Mouse (Mus musculus) cerebellum, postnatal 4 days (tissue): ENCODE data around the gene Trim69.

Experiments
- DNase-seq, 2 experiments: peaks; one replicate each; pipeline ENCODE4 v3.0.0; 2022; ENCODE audit warnings: low spot score in 2 of 2, mixed read lengths in 1 of 2

Trim69 gene

DNA sequence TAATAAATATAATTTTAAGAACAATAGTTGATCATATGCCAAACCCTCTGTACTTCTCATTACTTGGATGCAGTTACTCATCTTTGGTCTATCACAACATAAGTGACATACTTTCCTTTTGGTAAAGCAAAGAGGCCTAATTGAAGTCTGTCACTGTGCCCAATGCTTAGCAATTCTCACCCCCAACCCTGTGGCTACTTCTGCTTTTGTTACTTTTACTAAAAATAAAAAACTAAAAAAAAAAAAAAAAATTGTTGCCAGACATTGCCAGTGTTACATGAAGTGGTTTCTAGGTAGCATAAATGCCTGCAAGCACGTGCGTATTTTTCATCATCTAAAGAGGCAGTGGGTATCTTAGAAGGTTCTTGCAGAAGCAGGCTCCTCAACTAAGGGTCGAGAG, 7.7 kb upstream of the Trim69 start:
- DNase-seq: no peak

DNA sequence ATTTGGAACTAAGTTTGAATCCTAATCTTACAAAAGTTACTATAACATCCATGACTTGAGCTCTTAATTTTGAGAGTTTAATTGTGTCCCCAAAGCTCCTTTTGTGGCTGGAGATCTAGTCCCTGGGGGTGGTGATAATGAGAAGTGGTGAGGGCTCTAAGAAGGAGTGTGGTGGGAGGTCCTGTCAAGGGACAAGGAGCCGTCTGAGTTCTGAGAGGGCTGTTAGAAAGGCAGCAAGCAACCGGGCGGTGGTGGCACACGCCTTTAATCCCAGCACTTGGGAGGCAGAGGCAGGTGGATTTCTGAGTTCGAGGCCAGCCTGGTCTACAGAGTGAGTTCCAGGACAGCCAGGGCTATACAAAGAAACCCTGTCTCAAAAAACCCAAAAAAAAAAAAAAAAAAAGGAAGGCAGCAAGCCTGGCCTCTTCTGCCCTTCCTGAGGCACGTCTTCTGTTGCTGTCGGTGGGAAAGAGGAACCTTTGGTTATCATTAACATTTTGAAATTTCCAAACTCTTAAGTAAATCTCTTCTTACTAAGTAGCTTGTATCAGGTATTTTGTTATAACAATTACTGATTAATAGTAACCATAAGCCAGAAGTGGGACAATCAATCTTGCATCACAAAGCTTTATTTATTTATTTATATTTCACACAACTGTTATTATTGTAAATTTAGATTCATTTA, 6.7 kb upstream of the Trim69 start:
- no peak for DNase-seq

DNA sequence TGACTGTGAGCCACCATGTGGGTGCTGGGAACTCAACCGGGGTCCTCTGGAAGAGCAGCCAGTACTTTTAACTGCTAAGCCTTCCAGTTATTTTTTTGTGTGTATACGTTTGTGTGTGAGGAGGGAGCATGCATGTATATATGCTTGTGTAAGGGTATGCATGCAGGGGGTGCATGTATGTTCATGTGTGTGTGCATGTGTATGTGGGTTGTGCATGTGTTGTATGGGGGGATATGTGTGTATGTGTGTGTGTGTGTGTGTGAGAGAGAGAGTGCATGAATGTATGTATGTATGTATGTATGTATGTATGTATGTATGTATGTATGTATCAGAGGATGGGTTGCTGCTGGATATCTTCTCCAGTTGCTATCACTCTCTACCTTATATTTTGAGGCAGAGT, 6.0 kb upstream of the Trim69 start:
- DNase-seq: no peak

DNA sequence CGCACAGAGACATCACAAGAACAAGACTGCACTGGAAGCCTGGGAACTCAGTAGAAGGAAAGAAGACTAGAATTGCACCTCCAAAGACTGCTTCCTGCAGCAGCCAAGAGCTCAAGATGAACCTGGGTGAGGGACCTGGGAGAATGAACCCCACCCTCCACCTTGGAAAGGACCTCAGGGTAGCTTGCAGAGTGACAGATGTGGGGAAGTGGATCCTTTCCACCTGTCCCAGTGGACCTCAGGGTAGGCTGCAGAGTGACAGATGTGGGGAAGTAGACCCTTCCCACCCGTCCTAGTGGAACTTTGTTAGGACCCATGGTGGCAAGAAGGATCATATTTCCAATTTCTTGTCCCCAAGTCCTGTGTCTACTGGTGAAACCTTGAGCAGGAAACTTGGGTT, 5.2 kb upstream of the Trim69 start:
- DNase-seq: no peak

DNA sequence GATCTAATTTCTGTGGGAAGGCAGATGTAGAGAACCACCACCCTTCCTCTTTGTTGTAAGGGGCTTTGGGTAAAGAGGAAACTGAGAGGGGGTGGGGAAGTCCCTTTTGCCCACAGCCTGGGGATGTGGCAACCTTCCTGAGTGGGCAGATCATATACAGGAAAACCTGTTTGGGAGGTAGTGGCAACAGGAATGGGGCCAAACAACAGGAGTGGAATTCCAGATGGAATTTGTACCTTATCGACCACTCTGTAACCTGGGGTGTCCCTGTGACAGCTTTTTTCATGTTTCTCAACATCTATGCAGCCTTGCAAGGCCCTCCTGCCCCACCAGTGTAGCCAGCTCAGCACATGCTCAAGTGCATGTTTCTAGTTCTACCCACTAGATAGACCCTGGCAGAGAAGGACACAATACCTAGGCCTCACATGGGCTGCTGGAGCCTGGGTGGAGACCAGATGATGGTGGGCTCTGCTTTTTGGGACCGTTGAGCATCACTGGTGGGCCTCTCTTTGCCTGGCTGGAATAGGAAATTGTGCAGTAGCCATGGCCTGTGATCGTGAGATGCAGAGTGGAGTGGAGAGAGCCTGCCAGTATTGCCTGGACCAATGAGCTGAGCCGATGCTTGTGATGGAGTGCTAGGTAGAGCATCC, 4.3 kb upstream of the Trim69 start:
- no peak for DNase-seq

DNA sequence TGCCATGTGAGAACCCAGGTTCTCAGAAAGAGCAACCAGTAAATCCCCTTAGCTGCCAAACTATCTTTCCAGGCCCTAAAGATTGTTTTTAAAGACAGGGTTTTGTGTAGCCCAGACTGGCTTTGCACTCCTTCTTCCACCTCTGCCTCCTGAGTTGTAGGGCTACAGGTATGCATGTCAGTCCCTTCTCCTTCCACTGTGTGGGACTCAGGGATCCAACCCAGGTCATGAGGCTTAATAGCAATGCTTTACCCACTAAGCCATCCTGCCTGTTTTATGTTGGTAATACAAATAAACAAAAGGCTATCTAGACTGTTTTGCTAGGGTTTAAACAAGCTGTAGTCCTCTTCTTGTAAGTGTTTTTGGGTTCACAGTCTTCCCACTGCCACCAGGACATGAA, 2.9 kb upstream of the Trim69 start:
- no peak for DNase-seq

DNA sequence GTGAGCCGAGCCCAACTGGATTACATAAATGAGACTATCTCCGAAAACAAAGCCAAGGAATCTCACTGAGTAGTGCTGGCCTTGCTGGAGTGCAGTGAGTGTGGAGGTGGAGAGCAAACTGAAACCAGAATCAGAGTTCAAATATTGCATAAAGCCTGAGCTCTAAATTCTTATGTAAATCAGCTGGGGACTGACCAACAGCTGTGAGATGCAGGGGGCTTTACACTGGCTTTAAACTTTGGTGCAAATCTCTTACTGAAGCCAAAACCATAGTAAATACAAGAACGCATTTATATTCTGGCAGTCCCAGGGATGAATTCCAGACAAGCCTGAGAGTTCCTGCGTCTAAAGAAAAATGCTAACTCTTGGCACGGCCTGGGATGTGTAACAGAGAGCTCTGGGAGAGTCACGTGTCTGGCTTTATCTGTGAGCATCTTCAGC, 2.1 kb upstream of the Trim69 start:
- no peak for DNase-seq

DNA sequence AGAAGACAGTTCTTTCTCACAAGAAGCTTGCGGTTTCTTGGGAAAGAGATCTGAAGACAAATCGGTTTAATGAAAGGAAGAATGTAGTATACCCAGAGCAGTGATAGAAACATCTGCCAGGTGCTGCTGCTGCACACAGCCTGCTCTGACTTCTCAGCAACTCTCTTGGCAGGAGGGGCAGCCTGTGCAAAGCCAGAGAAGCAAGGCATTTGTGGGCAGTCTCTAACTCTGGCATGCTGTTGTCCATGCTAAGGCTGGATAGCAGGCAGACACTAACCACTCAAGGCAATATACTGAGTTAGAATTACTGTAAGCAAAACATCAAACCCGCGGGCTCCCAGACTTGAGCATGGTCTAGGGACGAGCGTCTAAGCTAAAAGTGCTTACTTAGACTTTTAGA, 833 bp upstream of the Trim69 start:
- DNase-seq: no peak

DNA sequence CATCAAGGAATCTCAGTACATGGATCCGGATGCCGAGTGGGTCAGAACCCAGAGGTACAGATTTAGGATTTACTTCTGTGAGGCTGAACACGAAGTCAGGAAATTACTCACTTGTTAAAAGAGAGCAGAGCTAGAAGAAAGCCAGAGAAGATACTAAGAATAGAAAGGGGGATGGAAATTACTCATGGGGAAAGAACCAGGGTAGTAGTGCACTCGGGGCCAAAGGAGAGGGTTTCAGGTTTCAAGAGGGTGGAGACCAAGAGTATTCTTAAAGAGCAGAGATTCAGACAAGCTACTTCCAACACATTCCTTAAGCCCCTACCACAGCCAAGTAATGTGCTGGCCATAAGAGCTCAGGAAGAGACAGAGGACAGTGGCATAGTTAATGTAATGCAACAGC, 1.0 kb downstream of the Trim69 start:
- no peak for DNase-seq

DNA sequence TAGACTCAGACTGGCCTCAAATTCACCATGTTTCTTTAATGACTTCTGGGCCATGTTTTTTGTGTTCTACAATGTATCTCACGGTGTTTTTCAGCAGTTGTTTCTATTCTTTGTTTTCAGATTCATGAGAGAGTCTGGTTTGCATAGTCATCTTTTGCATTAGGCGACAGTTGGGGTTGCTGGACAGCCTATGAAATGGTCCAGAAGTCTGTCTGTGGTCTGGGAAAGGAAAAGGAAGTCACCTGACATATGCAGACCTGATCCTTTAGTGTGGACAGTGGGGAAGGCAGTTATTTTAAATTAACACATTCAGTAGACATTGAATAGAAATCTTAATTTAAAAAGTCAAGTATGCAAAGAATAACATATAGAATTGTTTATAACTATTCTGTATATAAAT, 2.0 kb downstream of the Trim69 start:
- no peak for DNase-seq

DNA sequence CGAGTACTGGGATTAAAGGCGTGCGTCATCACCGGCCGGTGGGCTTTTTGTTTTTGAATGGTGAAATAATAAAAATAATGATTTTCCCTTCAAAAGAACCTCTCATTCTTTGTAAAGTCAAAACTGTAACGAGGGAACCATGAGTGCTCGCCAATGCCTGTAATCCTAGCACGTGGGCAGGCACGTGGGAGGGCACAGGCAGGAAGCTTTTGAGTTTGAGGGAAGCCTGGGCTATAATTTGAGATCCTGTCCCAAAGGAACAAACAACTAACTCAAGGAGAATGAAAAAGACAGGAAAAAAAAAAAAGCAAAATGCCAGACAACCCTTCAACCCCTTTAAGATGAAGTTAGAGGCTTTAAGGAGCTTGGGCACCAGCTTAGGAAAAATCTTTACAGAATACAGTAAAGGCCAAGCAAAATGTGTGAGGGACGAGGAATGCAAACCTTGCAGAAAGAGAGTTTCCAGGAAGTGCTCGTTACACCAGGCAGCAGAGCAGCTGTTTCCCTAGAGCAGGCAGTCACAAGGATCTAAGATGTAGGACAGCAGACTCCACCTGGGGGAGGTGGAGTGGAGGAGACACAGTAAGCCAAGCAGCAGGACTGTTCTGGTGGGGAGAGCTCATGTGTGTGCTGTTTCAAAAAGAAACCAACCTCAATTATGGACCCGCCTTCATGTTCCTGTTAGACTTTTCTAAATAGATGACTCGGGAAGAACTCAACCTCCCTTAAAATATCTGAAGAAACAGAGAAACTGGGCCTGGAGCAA, 3.1 kb downstream of the Trim69 start:
- no peak for DNase-seq

DNA sequence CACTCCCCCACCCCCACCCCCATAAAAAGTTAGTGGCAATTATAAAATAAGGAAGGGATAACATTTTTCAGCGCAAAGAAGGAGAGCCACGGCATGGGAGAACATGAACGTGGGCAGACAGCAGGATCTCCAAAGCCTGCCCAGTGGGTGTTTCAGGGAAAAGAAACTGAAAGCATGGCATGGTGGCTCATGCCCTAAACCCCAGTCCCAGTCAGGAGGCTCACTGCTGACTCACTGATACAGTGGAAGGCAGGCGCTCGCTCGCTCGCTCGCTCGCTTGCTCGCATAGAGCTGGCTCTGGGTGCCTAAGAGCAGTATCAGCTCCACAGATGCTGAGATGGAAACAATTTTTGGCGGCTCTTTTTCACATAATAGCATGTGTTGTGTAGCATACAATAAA, 3.8 kb downstream of the Trim69 start:
- no peak for DNase-seq

DNA sequence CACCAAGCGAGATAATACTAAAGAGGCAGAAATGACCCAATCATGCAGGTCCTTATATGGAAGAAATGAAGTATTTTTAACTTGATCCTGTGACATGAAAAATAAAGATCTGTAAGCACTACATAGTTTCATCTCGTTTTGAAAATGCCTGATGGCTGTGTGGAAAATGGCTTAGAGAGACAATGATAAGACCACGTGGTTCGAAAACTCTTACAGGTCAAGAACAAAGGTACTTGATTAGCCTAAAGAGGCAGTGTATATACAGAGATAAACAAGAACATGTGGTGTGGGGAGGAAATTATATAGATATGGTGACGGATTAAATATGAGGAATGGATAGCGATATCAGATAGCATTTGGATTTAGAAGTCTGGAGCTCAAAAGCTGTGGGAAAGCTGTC, 10.8 kb downstream of the Trim69 start:
- no peak for DNase-seq

DNA sequence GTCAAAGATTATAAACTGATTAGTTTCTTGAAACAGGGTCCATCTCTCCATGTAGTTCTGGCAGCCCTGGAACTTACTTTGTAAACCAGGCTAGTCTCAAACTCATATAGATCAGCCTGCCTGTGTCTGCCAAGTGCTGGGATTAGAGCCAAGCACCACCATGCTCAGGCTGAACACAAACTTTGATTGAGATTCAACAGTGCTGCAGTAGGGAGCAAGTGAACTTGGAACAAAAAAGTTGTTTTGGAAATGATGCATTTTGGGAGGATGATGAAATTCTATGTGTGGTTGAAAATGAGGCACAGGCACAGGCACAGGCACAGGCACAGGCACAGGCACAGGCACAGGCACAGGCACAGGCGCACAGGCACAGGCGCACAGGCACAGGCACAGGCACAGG, 11.7 kb downstream of the Trim69 start:
- no peak for DNase-seq

DNA sequence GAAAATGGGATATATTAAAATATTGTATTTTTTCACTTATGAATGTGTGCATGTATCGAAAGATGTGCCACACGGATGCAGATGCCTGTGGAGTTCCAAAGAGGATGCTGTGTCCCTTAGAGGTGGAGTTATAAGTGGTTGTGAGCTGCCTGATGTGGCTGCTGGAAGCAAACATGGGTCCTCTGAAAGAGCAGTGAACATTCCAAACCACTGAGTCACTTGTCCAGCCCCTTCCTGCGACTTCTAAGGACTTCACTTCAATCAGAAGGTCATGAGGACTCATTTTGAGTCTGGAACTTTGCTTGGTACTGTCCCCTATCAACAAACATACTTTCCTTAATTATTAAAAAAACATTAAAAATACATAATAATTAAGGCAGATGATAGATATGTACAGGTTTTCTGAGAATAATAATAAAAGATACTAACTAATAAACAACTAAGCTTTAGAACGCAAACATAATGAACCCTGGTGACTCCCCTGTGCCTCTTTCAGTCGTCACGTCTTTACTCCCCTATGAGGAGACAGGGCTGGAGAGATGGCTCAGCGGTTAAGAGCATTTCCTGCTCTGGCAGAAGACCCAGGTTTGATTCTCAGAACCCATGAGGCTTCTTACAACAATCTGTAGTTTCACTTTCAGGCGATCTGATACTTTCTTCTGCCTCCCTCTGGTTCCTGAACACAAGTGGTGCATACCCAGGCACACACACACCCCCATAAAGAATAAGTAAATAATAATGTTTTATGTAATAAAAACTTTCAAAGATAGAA, 19.7 kb downstream of the Trim69 start:
- no peak for DNase-seq

DNA sequence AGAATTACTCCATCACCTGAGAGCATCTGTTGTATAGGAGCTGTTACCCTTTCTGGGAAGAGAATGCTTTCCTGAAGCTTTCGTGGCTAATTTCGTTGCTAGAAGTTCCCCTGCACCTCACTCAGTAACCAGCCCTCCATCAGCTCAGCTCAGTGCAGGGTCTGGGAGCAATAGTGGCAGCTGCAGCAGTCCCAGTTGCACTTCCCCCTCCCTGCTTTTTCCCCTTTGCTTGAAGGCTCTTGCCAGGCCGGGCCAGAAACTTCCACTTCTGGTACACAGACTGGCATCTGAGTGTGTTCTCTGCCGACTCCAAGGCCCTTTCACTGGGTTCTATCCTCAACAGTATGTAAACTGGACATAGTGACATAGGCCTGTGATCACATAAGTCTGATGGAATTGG, 24.6 kb downstream of the Trim69 start:
- no peak for DNase-seq

DNA sequence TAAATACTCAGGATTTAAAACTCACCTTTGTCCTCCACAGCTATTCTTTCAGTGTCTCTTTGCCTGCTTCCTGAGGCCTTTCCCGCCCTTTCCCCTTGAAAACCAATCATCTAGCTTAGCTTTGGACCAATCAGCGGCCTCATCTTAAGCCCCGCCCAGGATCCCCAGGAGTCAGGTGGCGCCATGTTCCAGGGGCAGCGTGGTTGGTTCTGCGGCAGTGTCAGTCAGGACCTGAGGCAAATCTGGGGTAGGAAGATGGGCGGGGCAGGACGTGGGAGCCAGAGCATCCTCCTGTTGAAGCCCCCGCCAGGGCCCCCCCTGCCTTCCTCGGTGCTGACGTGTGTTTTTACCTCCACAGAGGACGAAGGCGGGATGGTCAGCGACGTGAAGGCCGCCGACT, 25.6 kb downstream of the Trim69 start, which contains the start of the genes Patl2 and Terb2:
Patl2 (minus strand) TSS at position 84 of the 400 bp plus-strand sequence.
Terb2 (plus strand) TSS at position 167 of the 400 bp plus-strand sequence.
- no peak for DNase-seq

DNA sequence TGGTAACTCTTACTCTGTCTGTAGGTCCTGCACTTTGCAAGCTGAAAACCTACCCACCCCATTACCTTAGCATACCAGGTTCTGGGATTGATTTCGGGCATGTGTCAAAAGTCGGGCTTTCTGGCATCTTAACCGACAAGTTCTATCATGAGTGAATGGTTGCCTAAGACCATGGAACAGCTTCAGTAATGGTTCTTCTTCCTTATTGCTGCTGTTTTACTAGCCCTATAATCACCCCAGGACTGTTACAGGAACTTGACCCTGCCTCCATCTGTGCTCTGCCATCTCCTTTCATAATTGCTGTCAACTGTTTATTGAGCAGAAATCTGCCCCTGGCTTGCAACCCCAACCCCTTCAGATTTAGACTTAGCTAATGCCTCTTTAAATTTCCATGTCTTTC, 26.3 kb downstream of the Trim69 start:
- DNase-seq: no peak

DNA sequence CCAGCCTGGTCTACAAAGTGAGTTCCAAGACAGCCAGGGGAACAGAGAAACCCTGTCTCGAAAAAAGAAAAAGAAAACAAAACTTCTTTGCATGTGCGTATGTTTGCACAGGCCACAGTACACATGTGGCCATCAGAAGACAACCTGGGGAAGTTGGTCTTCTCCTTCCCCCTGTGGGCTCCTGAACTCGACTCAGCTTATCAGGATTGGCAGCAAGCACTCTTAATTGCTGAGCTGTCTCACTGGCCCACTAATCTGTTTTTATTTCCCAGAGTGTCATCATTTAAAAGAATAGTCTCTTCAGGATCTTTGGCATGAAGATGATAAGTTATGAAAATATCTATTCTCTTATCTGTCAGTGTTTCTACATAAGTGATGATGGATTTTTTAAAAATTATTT, 31.3 kb downstream of the Trim69 start:
- DNase-seq: no peak

DNA sequence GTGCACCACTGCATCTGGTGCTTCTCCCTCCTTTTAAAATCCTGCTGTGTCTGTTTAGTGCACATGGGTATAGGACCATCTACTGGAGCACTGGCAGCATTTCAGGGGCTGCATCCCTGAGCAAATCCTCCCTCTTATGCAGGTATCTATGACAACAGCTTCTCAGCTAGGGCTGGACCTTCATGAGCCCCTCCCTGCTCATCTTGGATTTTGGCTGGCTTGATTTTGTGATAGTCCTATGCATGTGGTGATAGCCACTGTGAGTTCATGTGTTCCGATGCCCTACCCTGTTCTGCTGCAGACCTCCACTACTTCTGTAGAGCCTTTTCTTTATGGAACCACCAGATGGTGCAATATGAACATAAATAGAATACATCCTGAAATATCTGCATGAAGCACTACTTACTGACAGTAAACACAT, 34.0 kb downstream of the Trim69 start:
- DNase-seq: peak in 1 of 2 experiments; percentile 2

DNA sequence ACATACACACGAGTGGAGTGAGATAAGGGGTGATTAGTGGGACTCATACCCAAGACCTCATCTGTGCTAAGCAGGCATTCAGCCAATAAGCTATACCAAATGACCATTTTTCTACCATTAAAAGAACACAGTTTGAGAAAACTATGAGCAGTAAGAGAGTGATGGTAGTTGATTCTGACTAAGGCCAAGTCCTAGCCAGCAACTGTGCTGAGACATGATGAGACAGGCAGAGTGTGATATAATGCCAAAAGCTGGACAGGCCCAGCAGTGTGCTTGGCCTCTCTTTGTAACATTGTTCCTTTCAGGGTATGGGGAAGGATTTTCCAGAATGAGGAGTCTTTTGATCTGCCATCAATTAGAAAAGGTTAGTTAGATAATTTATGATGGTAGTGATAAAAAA, 41.0 kb downstream of the Trim69 start:
- no peak for DNase-seq
